Comparison of ENCODE assay signal across 28 mouse cellular contexts in the genomic region with DNA sequence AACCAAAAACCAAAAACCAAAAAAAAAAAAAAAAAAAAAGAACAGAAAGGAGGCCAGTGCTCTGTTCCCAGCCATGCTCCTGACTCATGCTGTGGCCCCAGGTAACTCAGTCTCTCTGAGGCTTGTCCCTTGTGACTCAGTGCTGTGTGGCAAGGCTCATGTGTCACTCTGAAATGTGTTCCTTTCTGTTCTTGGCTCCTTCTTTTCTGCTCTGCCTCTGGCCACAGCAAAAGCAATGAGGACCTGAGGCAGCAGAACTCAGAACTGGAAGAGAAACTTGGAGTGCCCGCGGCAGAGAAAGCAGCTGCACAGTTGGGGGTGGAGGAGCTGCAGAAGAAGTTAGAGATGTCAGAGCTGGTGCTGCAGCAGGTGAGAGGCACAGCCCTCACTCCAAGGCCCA. TPM values are rescaled to one million over a fixed set of nuclear protein-coding genes. Genes with fewer than 3 reads are reported as not detected.
DNase-seq lines count a peak whose midpoint lies in the region; ATAC-seq and TF ChIP-seq lines count a peak whose summit lies in the region.
"Had no signal": no experiment of that assay in that cellular context is flagged by ENCODE, and none has a peak within 500 bp of the region (broad histone marks: within the 10 kb centered on the region; RNA-seq: fewer than 3 reads in every experiment).

No protein-coding gene starts in this region.

- H3K27ac ChIP-seq in hindbrain, postnatal 0 days = no peak overlapping the region
- no peak overlapping the region for H3K27ac ChIP-seq in kidney, adult 2 months (ENCODE audit: insufficient read depth, low read depth, low read length)
- H3K27ac ChIP-seq: hindbrain, embryonic 13.5 days; limb, embryonic 12.5 days; liver, embryonic 15.5 days; midbrain, embryonic 15.5 days; neural tube, embryonic 12.5 days had no signal

- H3K9me3 ChIP-seq in hindbrain, postnatal 0 days (ENCODE audit: low read length) = no peaks in the 10 kb centered on the region
- H3K9me3 ChIP-seq: G1E; hindbrain, embryonic 13.5 days; limb, embryonic 12.5 days; liver, embryonic 15.5 days; midbrain, embryonic 15.5 days; neural tube, embryonic 12.5 days had no signal

- no peak for TF ChIP-seq POLR2A in kidney, adult 2 months (IDR thresholded peaks at IDR 0.05; ENCODE audit: low read depth, low read length)

- H3K27me3 ChIP-seq in hindbrain, postnatal 0 days (ENCODE audit: insufficient read depth, low read length) = no peaks in the 10 kb centered on the region
- no peaks in the 10 kb centered on the region for H3K27me3 ChIP-seq in kidney, adult 2 months (replicated peaks; ENCODE audit: control insufficient read depth, insufficient read depth, low read length)
- H3K27me3 ChIP-seq: hindbrain, embryonic 13.5 days; limb, embryonic 12.5 days; midbrain, embryonic 15.5 days; neural tube, embryonic 12.5 days had no signal

- 29% methylated on average over 2 of the region's 2 CpGs for WGBS in hindbrain, postnatal 0 days
- 70% methylated on average over 2 of the region's 2 CpGs for WGBS in kidney, adult 2 months

- H3K4me3 ChIP-seq in hindbrain, postnatal 0 days (ENCODE audit: low read length) = no peak overlapping the region
- no peak overlapping the region for H3K4me3 ChIP-seq in kidney, adult 2 months (ENCODE audit: insufficient read depth, low read depth, low read length)
- H3K4me3 ChIP-seq: erythroblast, embryonic 14.5 days; hindbrain, embryonic 13.5 days; limb, embryonic 12.5 days; liver, embryonic 15.5 days; midbrain, embryonic 15.5 days; neural tube, embryonic 12.5 days had no signal

- TF ChIP-seq CTCF in hindbrain, postnatal 0 days (IDR thresholded peaks at IDR 0.05; ENCODE audit: low read depth) = no peak
- TF ChIP-seq CTCF in kidney, adult 2 months (conservative IDR thresholded peaks at IDR 0.05; ENCODE audit: insufficient read depth, insufficient read length, low read depth, low read length) = no peak

- no peak overlapping the region for H3K9ac ChIP-seq in hindbrain, postnatal 0 days (replicated peaks; ENCODE audit: low read length)
- H3K9ac ChIP-seq: forebrain, postnatal 0 days; hindbrain, embryonic 13.5 days; limb, embryonic 12.5 days; liver, embryonic 15.5 days; lung, embryonic 14.5 days; midbrain, embryonic 15.5 days; neural tube, embryonic 12.5 days had no signal

- ATAC-seq in granulocyte monocyte progenitor cell, adult 5-6 weeks (replicated peaks; ENCODE audit: poor library complexity, severe bottlenecking) = peak; percentile 44; the same call in 1 of the 2 replicates
- no peak for ATAC-seq in hindbrain, postnatal 0 days
- no peak for ATAC-seq in frontal cortex, adult (ENCODE audit: low TSS enrichment)
- ATAC-seq: forebrain, postnatal 0 days; intestine, postnatal 0 days; midbrain, embryonic 15.5 days had no signal

- DNase-seq in adrenal gland, adult (ENCODE audit: inconsistent age in 2 of 2, low spot score in 1 of 2) = peak; percentile 64 to 71
- no peak for DNase-seq in adrenal gland, postnatal 4 days (ENCODE audit: low spot score in 2 of 2)
- peak; percentile 74 for DNase-seq in 416B (ENCODE audit: low read depth)
- DNase-seq in NIH3T3 (ENCODE audit: low read depth) = peak; percentile 50
- no peak for DNase-seq in hindbrain, postnatal 0 days (ENCODE audit: low spot score)
- DNase-seq in kidney, adult 2 months = no peak
- DNase-seq: B cell, adult 2 months; cerebellum, adult 18-20 months; gastrocnemius, postnatal 14 days; heart, adult 11 months; heart, postnatal 36 days; kidney, postnatal 14 days; layer of hippocampus, adult 9-11 months; lung, embryonic 14.5 days; right cerebral cortex, adult 18-20 months; thymus, postnatal 4 days had no signal

- no peaks in the 10 kb centered on the region for H3K4me1 ChIP-seq in hindbrain, postnatal 0 days (ENCODE audit: insufficient read depth, low read length)
- no peaks in the 10 kb centered on the region for H3K4me1 ChIP-seq in kidney, adult 2 months (ENCODE audit: control insufficient read depth, insufficient read depth, low read length)
- H3K4me1 ChIP-seq: hindbrain, embryonic 13.5 days; limb, embryonic 12.5 days; midbrain, embryonic 15.5 days; neural tube, embryonic 12.5 days had no signal

- no peak overlapping the region for H3K4me2 ChIP-seq in hindbrain, postnatal 0 days (ENCODE audit: low read depth, low read length)
- H3K4me2 ChIP-seq: heart, embryonic 11.5 days; hindbrain, embryonic 13.5 days; limb, embryonic 12.5 days; liver, embryonic 15.5 days; lung, embryonic 14.5 days; midbrain, embryonic 15.5 days; neural tube, embryonic 12.5 days had no signal

- no peaks in the 10 kb centered on the region for H3K36me3 ChIP-seq in hindbrain, postnatal 0 days (ENCODE audit: insufficient read depth, low read length)
- H3K36me3 ChIP-seq in kidney, adult 2 months (ENCODE audit: control insufficient read depth, insufficient read depth, low read length) = no peaks in the 10 kb centered on the region
- H3K36me3 ChIP-seq: G1E; hindbrain, embryonic 13.5 days; limb, embryonic 12.5 days; liver, embryonic 15.5 days; midbrain, embryonic 15.5 days; neural tube, embryonic 12.5 days had no signal

RNA-seq across cellular contexts. Expression of a gene that starts 23.1 kb away (rescaled TPM):
- under 1 TPM; 0.67 to 0.73 TPM for total RNA-seq in adrenal gland, postnatal 4 days (2021)
- total RNA-seq in granulocyte monocyte progenitor cell, adult 5-6 weeks (2014; fragmentation: Nextera tagmentation) = 0.53 and 0.84 TPM in 2 replicates
- total RNA-seq in granulocyte monocyte progenitor cell, adult 5-6 weeks (2017) = 0.09 and 0.15 TPM in 2 replicates
- 0.93 and 1.2 TPM in 2 replicates for total RNA-seq in hindbrain, postnatal 0 days (2014; rRNA removed)
- polyA plus RNA-seq in hindbrain, postnatal 0 days (2015; fragmentation: Nextera tagmentation; extraction: Ambion mirVana) = 0.66 and 0.73 TPM in 2 replicates
- 0.57 and 0.59 TPM in 2 replicates for polyA plus RNA-seq in kidney, adult 2 months (2012; rRNA removed)
- polyA plus RNA-seq: erythroblast, embryonic 14.5 days had no signal

RNA-seq across cellular contexts. Expression of a gene that starts 31.0 kb away (rescaled TPM):
- total RNA-seq in adrenal gland, postnatal 4 days (2021) = 10 to 100 TPM; 67.1 to 68.3 TPM
- total RNA-seq in granulocyte monocyte progenitor cell, adult 5-6 weeks (2014; fragmentation: Nextera tagmentation) = 71.2 and 74.7 TPM in 2 replicates
- 59.5 and 65.2 TPM in 2 replicates for total RNA-seq in granulocyte monocyte progenitor cell, adult 5-6 weeks (2017)
- total RNA-seq in hindbrain, postnatal 0 days (2014; rRNA removed) = 45.5 and 63.8 TPM in 2 replicates
- 176 and 181 TPM in 2 replicates for polyA plus RNA-seq in hindbrain, postnatal 0 days (2015; fragmentation: Nextera tagmentation; extraction: Ambion mirVana)
- polyA plus RNA-seq in kidney, adult 2 months (2012; rRNA removed) = 31.6 and 34.4 TPM in 2 replicates

RNA-seq across cellular contexts. Expression of a gene that starts 31.3 kb away (rescaled TPM):
- total RNA-seq in adrenal gland, postnatal 4 days (2021) = 100 to 1,000 TPM; 646 to 654 TPM
- total RNA-seq in granulocyte monocyte progenitor cell, adult 5-6 weeks (2014; fragmentation: Nextera tagmentation) = 1,205 and 1,260 TPM in 2 replicates
- 1,673 and 1,927 TPM in 2 replicates for total RNA-seq in granulocyte monocyte progenitor cell, adult 5-6 weeks (2017)
- total RNA-seq in hindbrain, postnatal 0 days (2014; rRNA removed) = 41.1 and 46.1 TPM in 2 replicates
- 600 and 645 TPM in 2 replicates for polyA plus RNA-seq in hindbrain, postnatal 0 days (2015; fragmentation: Nextera tagmentation; extraction: Ambion mirVana)
- polyA plus RNA-seq in kidney, adult 2 months (2012; rRNA removed) = 105 and 184 TPM in 2 replicates

RNA-seq across cellular contexts. Expression of a gene that starts 42.4 kb away (rescaled TPM):
- total RNA-seq in adrenal gland, postnatal 4 days (2021) = 10 to 100 TPM; 31.6 to 31.7 TPM
- not detected in 2 replicates for total RNA-seq in granulocyte monocyte progenitor cell, adult 5-6 weeks (2014; fragmentation: Nextera tagmentation)
- total RNA-seq in granulocyte monocyte progenitor cell, adult 5-6 weeks (2017) = not detected in 2 replicates
- 7.5 and 8.8 TPM in 2 replicates for total RNA-seq in hindbrain, postnatal 0 days (2014; rRNA removed)
- polyA plus RNA-seq in hindbrain, postnatal 0 days (2015; fragmentation: Nextera tagmentation; extraction: Ambion mirVana) = 2.7 and 3.3 TPM in 2 replicates
- 0.98 and 1.2 TPM in 2 replicates for polyA plus RNA-seq in kidney, adult 2 months (2012; rRNA removed)
- polyA plus RNA-seq: G1E had no signal

RNA-seq across cellular contexts. Expression of a gene that starts 46.7 kb away (rescaled TPM):
- total RNA-seq in adrenal gland, postnatal 4 days (2021) = 1 to 10 TPM; 6.3 to 8.0 TPM
- 0.11 TPM in 2 replicates for total RNA-seq in granulocyte monocyte progenitor cell, adult 5-6 weeks (2014; fragmentation: Nextera tagmentation)
- 0.30 and 1.3 TPM in 2 replicates for total RNA-seq in granulocyte monocyte progenitor cell, adult 5-6 weeks (2017)
- 9.0 and 11.1 TPM in 2 replicates for total RNA-seq in hindbrain, postnatal 0 days (2014; rRNA removed)
- 1.6 and 1.8 TPM in 2 replicates for polyA plus RNA-seq in hindbrain, postnatal 0 days (2015; fragmentation: Nextera tagmentation; extraction: Ambion mirVana)
- 2.6 and 5.1 TPM in 2 replicates for polyA plus RNA-seq in kidney, adult 2 months (2012; rRNA removed)
- polyA plus RNA-seq: erythroblast, embryonic 14.5 days had no signal

Comparison
In these comparisons a context has a peak if more than half of its experiments do, and no peak if none do; other contexts are left out.
1. DNase-seq: peak in adrenal gland, adult (2 of 2), 416B (single experiment) and NIH3T3 (single experiment); none in adrenal gland, postnatal 4 days (0 of 2), hindbrain, postnatal 0 days (single experiment) and kidney, adult 2 months (single experiment).
2. RNA of a gene that starts 31.3 kb away (total RNA-seq): 1,205 to 1,927 TPM in granulocyte monocyte progenitor cell, adult 5-6 weeks and 646 to 654 TPM in adrenal gland, postnatal 4 days; 41.1 to 46.1 TPM in hindbrain, postnatal 0 days; every median in the first group is over 10 times any median in the second.